Mouse (Mus musculus) telencephalon, adult 2 months (tissue): Measurements from ENCODE around the gene Sbds.
A peak's percentile ranks its signal among the peaks of the same experiment; 100 is the strongest.

Source experiments
- DNase-seq: peaks from one replicate; pipeline ENCODE4 v3.0.0-alpha.2; 2011; ENCODE audit warnings: low read depth, low spot score

Gene Sbds

GRCm38 (mm10) chr5:130255017-130255720, at the start of gene Sbds, which contains the start of gene Tyw1:
Gene Sbds, minus strand, starts transcription at chr5:130255530.
Gene Tyw1, plus strand, starts transcription at chr5:130255619.
- DNase-seq: peak; percentile 99

- DNase-seq: no peak
Measured at GRCm38 (mm10) chr5:130303611-130304010, 48.3 kb upstream of the Sbds start.

GRCm38 (mm10) chr5:130299526-130299925, 44.2 kb upstream of the Sbds start:
- DNase-seq: no peak

GRCm38 (mm10) chr5:130298831-130299460, 43.6 kb upstream of the Sbds start:
- no peak for DNase-seq

- no peak for DNase-seq
Measured at GRCm38 (mm10) chr5:130296071-130296470, 40.7 kb upstream of the Sbds start.

- peak; percentile 51 for DNase-seq
Measured at GRCm38 (mm10) chr5:130294598-130294997, 39.3 kb upstream of the Sbds start.

- no peak for DNase-seq
Measured at GRCm38 (mm10) chr5:130293941-130294340, 38.6 kb upstream of the Sbds start.

- no peak for DNase-seq
Measured at GRCm38 (mm10) chr5:130292976-130293375, 37.6 kb upstream of the Sbds start.

- peak; percentile 47 for DNase-seq
Measured at GRCm38 (mm10) chr5:130290775-130291174, 35.4 kb upstream of the Sbds start.

- no peak for DNase-seq
Measured at GRCm38 (mm10) chr5:130290242-130290641, 34.9 kb upstream of the Sbds start.

GRCm38 (mm10) chr5:130288106-130288505, 32.8 kb upstream of the Sbds start:
- DNase-seq: no peak

GRCm38 (mm10) chr5:130283079-130283732, 27.9 kb upstream of the Sbds start:
- DNase-seq: peak; percentile 33

- no peak for DNase-seq
Measured at GRCm38 (mm10) chr5:130278011-130278472, 22.7 kb upstream of the Sbds start.

GRCm38 (mm10) chr5:130275509-130275908, 20.2 kb upstream of the Sbds start:
- DNase-seq: no peak

GRCm38 (mm10) chr5:130273046-130273445, 17.7 kb upstream of the Sbds start:
- DNase-seq: no peak

GRCm38 (mm10) chr5:130272344-130272743, 17.0 kb upstream of the Sbds start:
- no peak for DNase-seq

GRCm38 (mm10) chr5:130268976-130269375, 13.6 kb upstream of the Sbds start:
- DNase-seq: no peak

GRCm38 (mm10) chr5:130267316-130267715, 12.0 kb upstream of the Sbds start:
- DNase-seq: no peak

- DNase-seq: no peak
Measured at GRCm38 (mm10) chr5:130266651-130267050, 11.3 kb upstream of the Sbds start.

GRCm38 (mm10) chr5:130264433-130265005, 9.2 kb upstream of the Sbds start:
- no peak for DNase-seq

GRCm38 (mm10) chr5:130263454-130263853, 8.1 kb upstream of the Sbds start:
- no peak for DNase-seq

GRCm38 (mm10) chr5:130257303-130257702, 2.0 kb upstream of the Sbds start:
- DNase-seq: no peak
